Mouse (Mus musculus) olfactory bulb, adult 2 months (tissue): ENCODE data around the gene Wdhd1.

ENCODE experiments used
- CTCF ChIP-seq: fragments of 200-500 bp; IDR thresholded peaks from 2 replicates; pipeline ENCODE4 v1.5.1; 2012; ENCODE audit warnings: low read depth, mild to moderate bottlenecking, low read length, moderate library complexity; ENCODE audit not compliant: insufficient read depth
- POLR2A ChIP-seq: fragments of 200-500 bp; IDR thresholded peaks from 2 replicates; pipeline ENCODE4 v1.6.1; 2012; ENCODE audit warnings: mild to moderate bottlenecking, low read depth, low read length, moderate library complexity; ENCODE audit not compliant: insufficient read depth

DNA sequence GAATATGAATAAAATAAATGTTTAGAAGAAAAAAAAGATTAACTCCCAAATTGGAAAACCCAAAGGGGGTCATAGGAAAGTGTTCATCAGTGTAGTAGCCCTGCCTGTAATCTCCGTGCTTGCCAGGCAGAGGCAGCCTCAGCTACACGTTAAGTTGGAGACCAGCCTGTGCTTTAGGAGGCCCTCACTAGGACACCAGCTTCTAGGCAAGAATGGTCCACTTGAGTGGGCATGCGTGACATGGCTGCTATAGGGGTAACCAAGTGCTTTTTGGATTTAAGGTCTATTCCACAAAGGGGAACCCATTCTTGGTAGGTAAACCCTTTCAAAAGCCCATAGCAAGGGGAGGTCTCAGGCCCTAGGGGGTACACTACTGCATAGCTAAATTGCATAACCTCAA lies 1.2 kb downstream of the Wdhd1 start:
- no peak for TF ChIP-seq CTCF
- no peak for TF ChIP-seq POLR2A
